Mouse (Mus musculus) limb, embryonic 14.5 days (tissue): ENCODE measurements at regions not wholly inside any gene's neighbourhood (a gene's known extent, or its start where the extent isn't known, plus 50 kb on each side); places are given as distances from the start of the nearest gene placed in this dataset.

Experiments used
- ATAC-seq: fragments of 200-750 bp; cut with Nextera tagmentation; 2 replicates; pipeline ENCODE4 v1.8.0; 2017; ENCODE audit warnings: low read depth, moderate number of reproducible peaks, moderate TSS enrichment; ENCODE audit not compliant: low FRiP score
- DNase-seq: peaks from one replicate; pipeline ENCODE4 v3.0.0-alpha.2; 2015; ENCODE audit warnings: low spot score
- H3K27ac ChIP-seq: fragments of 300-500 bp; sonication (generic); replicated peaks from 2 replicates; pipeline ENCODE4 v1.5.1; 2014; ENCODE audit warnings: low read depth, mild to moderate bottlenecking, low read length, moderate library complexity, mixed read lengths
- H3K27me3 ChIP-seq: fragments of 300-500 bp; sonication (generic); 2 replicates; pipeline ENCODE4 v1.6.1; 2014; ENCODE audit warnings: low read length, mixed read lengths; ENCODE audit not compliant: control insufficient read depth, insufficient read depth
- H3K36me3 ChIP-seq: fragments of 300-500 bp; sonication (generic); 2 replicates; pipeline ENCODE4 v1.6.1; 2014; ENCODE audit warnings: mild to moderate bottlenecking, low read length, moderate library complexity, mixed read lengths; ENCODE audit not compliant: control insufficient read depth, insufficient read depth
- H3K4me1 ChIP-seq: fragments of 300-500 bp; sonication (generic); 2 replicates; pipeline ENCODE4 v1.6.1; 2014; ENCODE audit warnings: antibody characterized with exemption, low read length, mixed read lengths; ENCODE audit not compliant: control insufficient read depth, insufficient read depth
- H3K4me2 ChIP-seq: fragments of 300-500 bp; sonication (generic); replicated peaks from 2 replicates; pipeline ENCODE4 v1.6.1; 2014; ENCODE audit warnings: low read depth, mild to moderate bottlenecking, low read length, moderate library complexity; ENCODE audit not compliant: severe bottlenecking
- H3K4me3 ChIP-seq: fragments of 300-500 bp; sonication (generic); replicated peaks from 2 replicates; pipeline ENCODE4 v1.5.1; 2014; ENCODE audit warnings: low read length
- H3K9ac ChIP-seq: fragments of 300-500 bp; sonication (generic); 2 replicates; pipeline ENCODE4 v1.6.1; 2014; ENCODE audit warnings: mild to moderate bottlenecking, low read depth, low read length, moderate library complexity; ENCODE audit not compliant: severe bottlenecking
- H3K9me3 ChIP-seq: fragments of 300-500 bp; sonication (generic); 2 replicates; pipeline ENCODE4 v1.6.1; 2016; ENCODE audit warnings: low read length; ENCODE audit not compliant: control insufficient read depth
- POLR2A ChIP-seq: fragments of 200-500 bp; IDR thresholded peaks from 2 replicates; pipeline ENCODE4 v1.8.0; 2012; ENCODE audit warnings: inconsistent platforms, mild to moderate bottlenecking, moderate library complexity, borderline replicate concordance; ENCODE audit not compliant: insufficient read depth, insufficient read length; ENCODE audit errors: extremely low read depth
- WGBS: fragments of 180-500 bp; shearing (Covaris S2); extraction: QIAGEN DNeasy Blood & Tissue Kit; methylation state at CpG from one replicate; pipeline ENCODE4 v1.1.7; 2014; 5-methylcytosine and 5-hydroxymethylcytosine counted together

GRCm38 (mm10) chr10:92605646-92606045 lies 116.6 kb downstream of the Nedd1 start:
- no peak for ATAC-seq
- no peak for TF ChIP-seq POLR2A
- DNase-seq = no peak
- Histone ChIP-seq H3K27ac (no peak overlapping the region), H3K27me3 (0 out of 2 replicates have a peak, but pooled peaks cover 5% of the 10 kb centered on the region), H3K9me3 (no peaks in the 10 kb centered on the region), H3K4me1 (peaks cover 8% of the 10 kb centered on the region), H3K9ac (no peak overlapping the region), H3K36me3 (no peaks in the 10 kb centered on the region), H3K4me2 (no peak overlapping the region), H3K4me3 (no peak overlapping the region)
- WGBS = 19% methylated on average over 3 of the region's 3 CpGs

GRCm38 (mm10) chr10:92600116-92600515 lies 122.1 kb downstream of the Nedd1 start:
- Histone ChIP-seq H3K4me3 (no peak overlapping the region), H3K4me1 (no peaks in the 10 kb centered on the region), H3K9ac (no peak overlapping the region), H3K9me3 (no peaks in the 10 kb centered on the region), H3K4me2 (no peak overlapping the region), H3K36me3 (no peaks in the 10 kb centered on the region), H3K27me3 (no peaks in the 10 kb centered on the region), H3K27ac (no peak overlapping the region)
- TF ChIP-seq POLR2A = no peak
- DNase-seq (no peak), ATAC-seq (no peak)
- WGBS = 14% methylated on average over 4 of the region's 4 CpGs

GRCm38 (mm10) chr10:92595496-92596355 lies 126.5 kb downstream of the Nedd1 start:
- H3K4me3 ChIP-seq = no peak overlapping the region
- DNase-seq (no peak), ATAC-seq (no peak)
- no peaks in the 10 kb centered on the region for H3K27me3 ChIP-seq
- H3K36me3 ChIP-seq = no peaks in the 10 kb centered on the region
- no peak overlapping the region for H3K4me2 ChIP-seq
- H3K4me1 ChIP-seq = no peaks in the 10 kb centered on the region
- 17% methylated on average over 6 of the region's 6 CpGs for WGBS
- H3K9me3 ChIP-seq = no peaks in the 10 kb centered on the region
- H3K9ac ChIP-seq = no peak overlapping the region
- no peak overlapping the region for H3K27ac ChIP-seq
- no peak for TF ChIP-seq POLR2A

- Histone ChIP-seq H3K9me3 (no peaks in the 10 kb centered on the region), H3K27me3 (no peaks in the 10 kb centered on the region), H3K36me3 (no peaks in the 10 kb centered on the region), H3K4me3 (no peak overlapping the region), H3K4me2 (no peak overlapping the region), H3K9ac (no peak overlapping the region), H3K27ac (no peak overlapping the region), H3K4me1 (no peaks in the 10 kb centered on the region)
- TF ChIP-seq POLR2A = no peak
- DNase-seq = no peak
- 54% methylated on average over 7 of the region's 7 CpGs for WGBS
- no peak for ATAC-seq
Measured at GRCm38 (mm10) chr10:92593947-92594460, 128.2 kb downstream of the Nedd1 start.

- ATAC-seq = peak; percentile 55; the same call in 1 of the 2 replicates
- Histone ChIP-seq H3K4me3 (no peak overlapping the region), H3K36me3 (no peaks in the 10 kb centered on the region), H3K27ac (no peak overlapping the region), H3K4me2 (no peak overlapping the region), H3K4me1 (no peaks in the 10 kb centered on the region), H3K9me3 (no peaks in the 10 kb centered on the region), H3K27me3 (no peaks in the 10 kb centered on the region), H3K9ac (no peak overlapping the region)
- 50% methylated on average over 2 of the region's 2 CpGs for WGBS
- DNase-seq = no peak
- TF ChIP-seq POLR2A = no peak
Measured at GRCm38 (mm10) chr10:92578872-92579271, 143.3 kb downstream of the Nedd1 start.

GRCm38 (mm10) chr10:92570496-92570895 lies 151.7 kb downstream of the Nedd1 start:
- ATAC-seq (no peak), DNase-seq (no peak)
- Histone ChIP-seq H3K36me3 (no peaks in the 10 kb centered on the region), H3K27me3 (no peaks in the 10 kb centered on the region), H3K4me2 (no peak overlapping the region), H3K4me1 (no peaks in the 10 kb centered on the region), H3K4me3 (no peak overlapping the region), H3K27ac (no peak overlapping the region), H3K9ac (no peak overlapping the region), H3K9me3 (no peaks in the 10 kb centered on the region)
- TF ChIP-seq POLR2A = no peak
